Mouse (Mus musculus) left cerebral cortex, postnatal 25 days (tissue): ENCODE measurements around the gene Mettl16. TPM values are rescaled to one million over a fixed set of nuclear protein-coding genes. Genes with fewer than 3 reads are reported as not detected.

Experiments used
- DNase-seq, 2 experiments: peaks; one replicate each; pipeline ENCODE4 v3.0.0; 2022; ENCODE audit warnings: low spot score in 2 of 2, mixed read lengths in 1 of 2
- intact Hi-C: fragments of 180-260 bp; cut with DNase I; formaldehyde crosslinking; loops from one replicate; pipeline ENCODE4 v1.15.1; 2025
- total RNA-seq, 2 experiments: library from RNA; stranded (reverse); gene quantifications; 2 replicates each; pipeline ENCODE4 v1.2.3; 2021

The Mettl16 gene
- 10 to 100 TPM; 27.7 to 30.3 TPM for total RNA-seq

GRCm38 (mm10) chr11:74770595-74771207 is at the start of gene Mettl16:
Gene Mettl16, plus strand, starts transcription at chr11:74770830.
- intact Hi-C loops: loop anchor here (5.0 kb wide), 2 partner anchors 48 to 123 kb away; partner anchors contain the start of genes Cluh and Pafah1b1
- peak; percentile 94 to 98 for DNase-seq

- intact Hi-C loops: loop anchor here (5.0 kb wide), 3 partner anchors 51 to 111 kb away; partner anchors contain the start of genes Mettl16 and Mnt
- no peak for DNase-seq
Measured at GRCm38 (mm10) chr11:74721141-74721540, 49.5 kb upstream of the Mettl16 start.

GRCm38 (mm10) chr11:74721971-74722370 is 48.7 kb upstream of the Mettl16 start:
- intact Hi-C loops: loop anchor here (5.0 kb wide), 3 partner anchors 50 to 110 kb away; partner anchors contain the start of genes Mettl16 and Mnt
- DNase-seq: no peak

GRCm38 (mm10) chr11:74723357-74724234 is 47.0 kb upstream of the Mettl16 start:
- intact Hi-C loops: loop anchor here (5.0 kb wide), 3 partner anchors 49 to 109 kb away; partner anchors contain the start of genes Mettl16 and Mnt
- peak; percentile 80 to 83 for DNase-seq

DNA sequence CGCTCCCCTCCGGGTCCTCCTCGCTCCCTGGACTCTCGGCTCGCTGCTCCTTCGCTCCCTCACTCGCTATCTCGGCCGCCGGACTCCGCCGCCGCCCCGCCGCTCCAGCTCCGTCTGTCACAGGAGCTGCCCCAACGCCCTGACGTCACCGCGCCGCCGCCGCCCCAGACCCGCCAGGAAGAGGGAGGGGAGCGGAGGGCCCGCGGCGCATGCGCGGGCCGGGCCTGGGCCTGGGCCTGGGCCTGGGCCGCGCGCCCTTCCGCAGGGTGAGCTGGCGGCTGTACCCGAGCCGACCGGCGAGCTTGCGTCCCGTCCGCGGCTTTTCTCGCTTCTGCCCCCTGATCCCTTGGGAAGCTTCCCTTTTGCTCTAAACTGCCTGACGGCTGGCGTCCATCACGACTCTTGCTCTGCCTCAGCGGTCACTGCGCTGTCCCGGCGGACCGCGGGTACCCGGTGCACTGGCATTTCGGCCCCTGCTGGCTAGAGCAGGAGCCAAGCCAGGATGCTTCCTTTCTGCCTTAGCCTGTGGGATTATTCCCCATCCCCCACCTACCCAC is 46.3 kb upstream of the Mettl16 start, which contains the start of gene Pafah1b1:
Gene Pafah1b1 (minus strand): TSS at position 436 of the 557 bp plus-strand sequence.
- intact Hi-C loops: loop anchor here (5.0 kb wide), 3 partner anchors 48 to 108 kb away; partner anchors contain the start of genes Mettl16 and Mnt
- peak; percentile 96 to 97 for DNase-seq

DNA sequence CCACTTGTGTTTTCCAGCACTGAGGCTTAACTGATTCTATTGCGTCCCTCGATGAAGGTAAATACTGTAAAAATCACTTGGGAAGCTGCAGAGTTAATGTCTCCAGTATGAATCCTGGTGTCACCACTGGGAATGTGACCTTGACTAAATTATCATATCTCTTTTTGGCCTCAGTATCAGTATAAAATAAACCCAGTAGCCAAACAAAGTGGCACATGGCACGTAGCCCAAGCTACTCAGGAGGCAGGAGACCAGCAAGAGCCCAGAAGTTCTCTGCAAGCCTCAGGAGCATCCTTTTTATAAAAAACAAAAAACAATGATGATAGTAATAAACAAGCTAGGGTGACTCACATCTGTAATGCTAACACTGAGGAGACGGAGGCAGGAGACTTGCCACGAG is 45.4 kb upstream of the Mettl16 start:
- DNase-seq: no peak
- intact Hi-C loops: no loop called here

- intact Hi-C loops: no loop called here
- peak in 1 of 2 experiments; percentile 40 for DNase-seq
Measured at GRCm38 (mm10) chr11:74734917-74735316, 35.7 kb upstream of the Mettl16 start.

GRCm38 (mm10) chr11:74737861-74738260 is 32.8 kb upstream of the Mettl16 start:
- intact Hi-C loops: no loop called here

GRCm38 (mm10) chr11:74748022-74748421 is 22.6 kb upstream of the Mettl16 start:
- DNase-seq: no peak
- intact Hi-C loops: no loop called here

More at GRCm38 (mm10) chr11:74737861-74738260, 32.8 kb upstream of the Mettl16 start:
- DNase-seq: no peak

DNA sequence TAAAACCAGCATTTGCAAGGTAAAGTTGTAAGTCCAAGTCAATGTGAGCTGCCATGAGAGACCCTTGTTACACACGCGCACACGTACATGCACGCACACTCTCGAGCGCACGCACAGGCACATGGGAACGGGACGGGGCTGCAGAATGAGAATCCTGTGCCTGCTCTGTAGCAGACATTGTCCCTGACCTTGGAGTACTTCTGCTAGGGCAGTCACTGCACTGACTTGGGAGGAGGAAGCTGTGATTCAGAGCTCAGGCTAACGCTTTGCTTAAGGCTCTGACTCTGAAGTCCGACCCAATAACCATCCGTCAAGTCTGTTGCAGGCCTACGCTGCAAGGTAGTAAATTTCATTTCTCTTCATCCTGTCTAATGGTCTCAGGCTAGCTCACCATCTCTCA is 21.4 kb upstream of the Mettl16 start:
- intact Hi-C loops: no loop called here
- no peak for DNase-seq

- intact Hi-C loops: no loop called here
- DNase-seq: no peak
Measured at GRCm38 (mm10) chr11:74750662-74751351, 19.8 kb upstream of the Mettl16 start.

- intact Hi-C loops: no loop called here
- peak in 1 of 2 experiments; percentile 24 for DNase-seq
Measured at GRCm38 (mm10) chr11:74751352-74752066, 19.1 kb upstream of the Mettl16 start.

DNA sequence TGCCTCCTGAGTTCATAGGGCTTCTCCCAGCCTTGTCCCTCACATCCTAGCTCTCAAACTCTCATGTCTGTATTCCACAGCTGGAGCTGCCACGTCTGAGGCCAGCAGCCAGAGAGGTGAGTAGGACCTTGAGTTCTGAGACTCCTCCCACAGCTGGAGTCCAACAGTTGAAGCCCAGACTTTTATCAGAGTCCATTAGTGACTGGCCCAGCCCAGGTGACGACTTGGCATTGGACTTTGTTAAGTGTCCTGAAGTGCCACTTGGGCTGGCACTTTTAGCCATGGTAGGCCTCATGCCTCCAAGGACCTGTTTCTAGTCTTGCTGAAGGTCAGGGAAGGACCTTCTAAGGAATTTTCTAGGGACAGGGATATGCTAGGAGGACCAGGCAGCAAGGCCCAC is 14.0 kb upstream of the Mettl16 start:
- DNase-seq: no peak
- intact Hi-C loops: no loop called here

DNA sequence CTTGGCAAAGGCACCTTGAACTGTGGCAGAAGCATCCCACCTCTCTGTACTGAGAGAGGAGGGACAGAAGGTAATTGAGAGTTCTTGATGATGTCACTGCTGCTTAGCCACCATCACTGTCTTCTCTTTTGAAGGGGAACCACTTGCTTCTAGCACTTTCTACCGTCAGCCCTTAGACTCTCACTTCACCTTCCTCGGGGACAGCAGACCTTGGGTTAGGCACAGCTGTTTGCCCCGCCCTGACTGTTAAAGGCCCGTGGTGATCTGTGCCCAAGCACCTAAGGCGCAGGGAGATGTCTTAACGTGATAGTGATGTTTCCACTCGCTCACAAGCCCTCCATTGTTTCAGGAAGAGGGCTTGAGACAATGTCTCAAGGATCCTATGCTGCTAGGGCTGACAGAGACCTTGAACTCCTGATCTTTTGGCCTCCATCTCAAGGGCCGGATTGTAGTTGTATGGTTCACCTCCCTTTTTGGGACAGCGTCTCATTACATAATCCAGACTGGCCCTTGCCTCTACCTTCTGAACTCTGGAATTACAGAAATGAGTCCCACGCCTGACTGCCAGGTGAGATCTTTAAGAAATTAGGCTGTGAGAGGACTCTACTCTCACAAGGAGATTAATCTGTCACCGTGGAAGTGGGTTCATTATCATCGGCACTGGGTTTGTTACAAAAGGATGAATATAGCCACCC is 9.5 kb upstream of the Mettl16 start:
- intact Hi-C loops: no loop called here
- no peak for DNase-seq

- DNase-seq: peak in 1 of 2 experiments; percentile 14
- intact Hi-C loops: no loop called here
Measured at GRCm38 (mm10) chr11:74763960-74764625, 6.5 kb upstream of the Mettl16 start.

DNA sequence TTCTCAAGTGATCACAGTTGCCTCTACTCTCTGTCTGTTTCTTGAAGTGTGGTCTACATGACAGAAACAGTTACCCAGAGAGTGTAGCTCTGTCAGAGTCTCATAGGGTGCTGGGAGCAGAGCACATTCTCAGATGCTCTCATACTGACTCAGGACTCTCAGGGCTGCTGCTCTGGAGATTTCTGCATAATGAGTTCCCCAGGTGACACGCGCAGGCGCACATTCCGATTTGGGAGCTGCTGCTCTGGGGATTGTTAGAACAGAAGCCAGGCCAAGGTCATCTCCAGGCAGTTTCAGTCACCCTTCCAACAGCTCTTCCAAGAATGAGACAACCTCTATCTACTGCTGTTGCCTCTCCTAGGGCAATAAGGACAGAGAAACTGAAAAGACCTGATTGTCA is 3.2 kb upstream of the Mettl16 start:
- intact Hi-C loops: no loop called here
- DNase-seq: no peak

- peak in 1 of 2 experiments; percentile 8 for DNase-seq
- intact Hi-C loops: no loop called here
Measured at GRCm38 (mm10) chr11:74768045-74768444, 2.6 kb upstream of the Mettl16 start.

- intact Hi-C loops: loop anchor here (5.0 kb wide), 2 partner anchors 48 to 123 kb away; partner anchors contain the start of genes Cluh and Pafah1b1
- no peak for DNase-seq
Measured at GRCm38 (mm10) chr11:74770037-74770436, 593 bp upstream of the Mettl16 start.
